Mouse (Mus musculus): ENCODE measurements at regions not wholly inside any gene's neighbourhood (a gene's known extent, or its start where the extent isn't known, plus 50 kb on each side); places are given as distances from the start of the nearest gene placed in this dataset.

DNA sequence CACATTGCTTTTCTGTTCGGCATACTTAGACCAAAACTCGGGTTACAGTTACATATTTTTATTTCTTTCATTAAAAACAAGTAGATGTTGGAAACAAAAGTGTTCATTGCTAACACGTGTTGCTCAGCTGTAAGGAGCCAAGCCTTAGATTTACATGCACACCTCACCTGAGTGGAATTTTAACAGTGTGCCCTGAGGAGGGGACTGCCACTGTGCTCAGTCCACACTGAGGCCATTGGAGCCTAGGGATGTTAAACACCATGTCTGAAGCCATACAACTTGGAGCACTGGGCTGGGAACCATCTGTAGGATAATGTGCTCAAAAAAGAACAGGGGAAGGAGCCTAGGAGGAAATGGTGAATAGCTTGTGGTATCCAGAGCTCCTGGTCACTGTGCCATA lies 233.5 kb downstream of the Irs2 start:
- TF ChIP-seq EP300 (IDR thresholded peaks at IDR 0.05; ENCODE audit: low read depth) (no peak), CTCF (IDR thresholded peaks at IDR 0.05; ENCODE audit: low read depth) (no peak)
- Histone ChIP-seq H3K4me1 (replicated peaks; ENCODE audit: control insufficient read depth in 2 of 2, insufficient read depth in 2 of 2, low read length in 1 of 2) (no peaks in the 10 kb centered on the region), H3K4me3 (ENCODE audit: insufficient read depth in 1 of 2, low read depth in 2 of 2, low read length in 2 of 2) (no peak overlapping the region), H3K36me3 (replicated peaks; ENCODE audit: control insufficient read depth, insufficient read depth, low read depth) (no peaks in the 10 kb centered on the region), H3K4me2 (ENCODE audit: low read depth) (no peak overlapping the region), H3K27me3 (ENCODE audit: control insufficient read depth, insufficient read depth, low read length) (no peaks in the 10 kb centered on the region), H3K9me3 (ENCODE audit: control insufficient read depth, low read length) (no peaks in the 10 kb centered on the region; the same call in 1 of the 2 replicates), H3K27ac (no peak overlapping the region), H3K9ac (replicated peaks) (no peak overlapping the region)
- DNase-seq (ENCODE audit: low read depth in 3 of 3, low spot score in 3 of 3) (no peak), ATAC-seq (ENCODE audit: insufficient read depth) (no peak)
- WGBS (ENCODE audit: insufficient replicate concordance), result 51% methylated on average over 3 of the region's 3 CpGs

DNA sequence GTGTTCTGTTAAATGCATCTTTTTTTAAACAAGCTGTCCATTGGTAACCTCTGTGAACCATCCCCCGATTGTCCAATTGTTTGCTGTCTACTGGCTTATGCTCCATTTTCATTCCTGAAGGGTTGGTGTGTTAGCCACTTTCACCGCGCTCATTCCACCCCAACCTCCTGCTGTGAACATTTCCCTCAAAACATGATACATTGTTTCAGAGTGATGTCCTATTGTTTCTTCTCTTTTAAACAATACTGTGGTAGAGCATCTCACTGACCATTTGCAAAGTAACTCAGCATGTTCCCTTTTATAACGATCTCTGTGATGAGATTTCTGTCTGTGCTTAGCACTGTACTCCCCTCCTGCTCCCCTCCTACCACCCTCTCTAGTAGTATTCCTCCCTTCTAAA lies 240.1 kb downstream of the Irs2 start:
- ATAC-seq (ENCODE audit: insufficient read depth), result no peak
- Histone ChIP-seq H3K4me1 (replicated peaks; ENCODE audit: control insufficient read depth in 2 of 2, insufficient read depth in 2 of 2, low read length in 1 of 2) (no peaks in the 10 kb centered on the region), H3K4me3 (ENCODE audit: insufficient read depth in 1 of 2, low read depth in 2 of 2, low read length in 2 of 2) (no peak overlapping the region), H3K27ac (no peak overlapping the region), H3K9me3 (ENCODE audit: control insufficient read depth, low read length) (no peaks in the 10 kb centered on the region), H3K36me3 (replicated peaks; ENCODE audit: control insufficient read depth, insufficient read depth, low read depth) (no peaks in the 10 kb centered on the region), H3K27me3 (ENCODE audit: control insufficient read depth, insufficient read depth, low read length) (no peaks in the 10 kb centered on the region), H3K4me2 (ENCODE audit: low read depth) (no peak overlapping the region), H3K9ac (replicated peaks) (no peak overlapping the region)
- TF ChIP-seq EP300 (IDR thresholded peaks at IDR 0.05; ENCODE audit: low read depth) (no peak), CTCF (IDR thresholded peaks at IDR 0.05; ENCODE audit: low read depth) (no peak)
- WGBS (ENCODE audit: insufficient replicate concordance), result 72% methylated on average over 4 of the region's 4 CpGs
- no peak for DNase-seq (ENCODE audit: low read depth in 3 of 3, low spot score in 3 of 3)

GRCm38 (mm10) chr8:10763907-10764306 lies 244.4 kb downstream of the Irs2 start:
- H3K27ac ChIP-seq, result no peak overlapping the region
- no peak overlapping the region for H3K4me3 ChIP-seq (ENCODE audit: insufficient read depth in 1 of 2, low read depth in 2 of 2, low read length in 2 of 2)
- TF ChIP-seq CTCF (IDR thresholded peaks at IDR 0.05; ENCODE audit: low read depth) (no peak), EP300 (IDR thresholded peaks at IDR 0.05; ENCODE audit: low read depth) (no peak)
- ATAC-seq (ENCODE audit: insufficient read depth) (no peak), DNase-seq (ENCODE audit: low read depth in 3 of 3, low spot score in 3 of 3) (no peak)
- no peak overlapping the region for H3K9ac ChIP-seq (replicated peaks)
- no peaks in the 10 kb centered on the region for H3K27me3 ChIP-seq (ENCODE audit: control insufficient read depth, insufficient read depth, low read length)
- H3K4me1 ChIP-seq (replicated peaks; ENCODE audit: control insufficient read depth in 2 of 2, insufficient read depth in 2 of 2, low read length in 1 of 2), result peaks cover 0 to 5% of the 10 kb centered on the region in 2 experiments; a peak in 2 of 4 replicates
- 34% methylated on average over 2 of the region's 2 CpGs for WGBS (ENCODE audit: insufficient replicate concordance)
- no peaks in the 10 kb centered on the region for H3K36me3 ChIP-seq (replicated peaks; ENCODE audit: control insufficient read depth, insufficient read depth, low read depth)
- H3K4me2 ChIP-seq (ENCODE audit: low read depth), result no peak overlapping the region
- no peaks in the 10 kb centered on the region for H3K9me3 ChIP-seq (ENCODE audit: control insufficient read depth, low read length)

GRCm38 (mm10) chr8:10761694-10762305 lies 246.5 kb downstream of the Irs2 start:
- H3K4me3 ChIP-seq (ENCODE audit: insufficient read depth in 1 of 2, low read depth in 2 of 2, low read length in 2 of 2), result no peak overlapping the region
- whole genome bisulfite sequencing (ENCODE audit: insufficient replicate concordance), result 57% methylated on average over 11 of the region's 11 CpGs
- ATAC-seq (ENCODE audit: insufficient read depth), result no peak
- no peak overlapping the region for H3K9ac ChIP-seq (replicated peaks)
- no peaks in the 10 kb centered on the region for H3K27me3 ChIP-seq (ENCODE audit: control insufficient read depth, insufficient read depth, low read length)
- H3K36me3 ChIP-seq (replicated peaks; ENCODE audit: control insufficient read depth, insufficient read depth, low read depth), result no peaks in the 10 kb centered on the region
- H3K9me3 ChIP-seq (ENCODE audit: control insufficient read depth, low read length), result no peaks in the 10 kb centered on the region
- no peak for TF ChIP-seq CTCF (IDR thresholded peaks at IDR 0.05; ENCODE audit: low read depth)
- no peak for TF ChIP-seq EP300 (IDR thresholded peaks at IDR 0.05; ENCODE audit: low read depth)
- DNase-seq (ENCODE audit: low read depth in 3 of 3, low spot score in 3 of 3), result no peak
- peaks cover 0 to 5% of the 10 kb centered on the region in 2 experiments; a peak in 2 of 4 replicates for H3K4me1 ChIP-seq (replicated peaks; ENCODE audit: control insufficient read depth in 2 of 2, insufficient read depth in 2 of 2, low read length in 1 of 2)
- no peak overlapping the region for H3K4me2 ChIP-seq (ENCODE audit: low read depth)
- H3K27ac ChIP-seq, result no peak overlapping the region

DNA sequence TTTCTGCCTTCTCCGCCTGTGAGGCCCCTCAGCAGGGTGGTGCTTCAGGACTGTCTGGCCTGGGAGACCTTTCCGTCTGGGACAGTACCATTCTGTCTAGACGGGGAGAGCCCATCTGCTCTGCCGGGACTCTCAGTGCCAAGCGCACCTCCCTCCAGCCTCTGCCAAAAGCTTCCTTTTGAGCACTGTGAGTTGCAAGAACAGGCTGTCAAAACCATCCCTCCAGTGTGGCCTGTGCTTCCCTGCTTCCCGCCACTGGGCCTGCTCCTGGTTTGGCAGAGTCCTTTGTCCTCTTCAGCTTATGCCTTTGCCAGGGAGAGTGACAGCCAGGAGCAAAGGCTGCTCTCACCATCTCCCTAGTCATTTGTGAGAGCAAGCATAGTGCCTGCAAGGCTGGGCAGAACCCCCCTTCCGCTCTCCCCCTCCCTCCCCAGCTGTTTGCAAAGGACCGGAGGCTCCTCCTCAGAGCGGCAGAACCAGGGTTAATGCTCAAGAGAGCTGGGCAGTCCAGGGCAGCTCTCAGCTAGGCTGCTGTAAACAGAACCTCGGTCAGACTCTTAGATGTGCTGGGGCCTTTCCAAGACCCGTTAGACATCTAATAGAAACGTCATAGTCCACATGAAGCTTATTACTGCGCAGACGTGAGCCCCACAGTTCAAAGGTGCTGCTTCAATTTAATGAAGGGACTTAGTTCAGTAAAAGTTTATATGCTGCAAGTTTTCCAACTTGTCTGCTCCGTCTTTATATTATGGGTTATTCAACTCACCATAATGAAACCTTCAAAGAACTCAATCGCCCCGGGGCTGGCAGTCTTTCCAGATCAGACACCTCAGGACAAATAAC lies 247.2 kb downstream of the Irs2 start:
- H3K9ac ChIP-seq (replicated peaks), result no peak overlapping the region
- peaks cover 0 to 5% of the 10 kb centered on the region in 2 experiments; a peak in 2 of 4 replicates for H3K4me1 ChIP-seq (replicated peaks; ENCODE audit: control insufficient read depth in 2 of 2, insufficient read depth in 2 of 2, low read length in 1 of 2)
- no peak overlapping the region for H3K27ac ChIP-seq
- H3K36me3 ChIP-seq (replicated peaks; ENCODE audit: control insufficient read depth, insufficient read depth, low read depth), result no peaks in the 10 kb centered on the region
- TF ChIP-seq CTCF (IDR thresholded peaks at IDR 0.05; ENCODE audit: low read depth), result no peak
- no peak for TF ChIP-seq EP300 (IDR thresholded peaks at IDR 0.05; ENCODE audit: low read depth)
- H3K4me3 ChIP-seq (ENCODE audit: insufficient read depth in 1 of 2, low read depth in 2 of 2, low read length in 2 of 2), result no peak overlapping the region
- 37% methylated on average over 17 of the region's 17 CpGs for WGBS (ENCODE audit: insufficient replicate concordance)
- no peaks in the 10 kb centered on the region for H3K9me3 ChIP-seq (ENCODE audit: control insufficient read depth, low read length)
- ATAC-seq (ENCODE audit: insufficient read depth), result no peak
- no peaks in the 10 kb centered on the region for H3K27me3 ChIP-seq (ENCODE audit: control insufficient read depth, insufficient read depth, low read length)
- H3K4me2 ChIP-seq (ENCODE audit: low read depth), result no peak overlapping the region
- no peak for DNase-seq (ENCODE audit: low read depth in 3 of 3, low spot score in 3 of 3)
